Mouse (Mus musculus): ENCODE results near the gene Cped1.

- TF ChIP-seq POLR2A (IDR thresholded peaks at IDR 0.05; ENCODE audit: extremely low read depth, insufficient read depth, low read length) (no peak), CTCF (IDR thresholded peaks at IDR 0.05; ENCODE audit: extremely low read depth, insufficient read depth, low read length) (no peak)
Measured at GRCm38 (mm10) chr6:21958922-21959321, 26.8 kb upstream of the Cped1 start.
